Mouse (Mus musculus) small intestine, adult 2 months (tissue): ENCODE results near the gene Ackr4. TPM values are rescaled to one million over a fixed set of nuclear protein-coding genes. Genes with fewer than 3 reads are reported as not detected.
A peak's percentile ranks its signal among the peaks of the same experiment; 100 is the strongest.

Experiments
- H3K27ac ChIP-seq: fragments of 200-500 bp; 2 replicates; pipeline ENCODE4 v1.5.1; 2012; ENCODE audit warnings: low read depth, low read length, control low read depth, inconsistent platforms; ENCODE audit not compliant: insufficient read depth
- H3K27me3 ChIP-seq: fragments of 200-500 bp; 2 replicates; pipeline ENCODE4 v1.6.1; 2012; ENCODE audit warnings: mild to moderate bottlenecking, moderate library complexity, low read length, inconsistent platforms; ENCODE audit not compliant: control insufficient read depth, insufficient read depth
- H3K36me3 ChIP-seq: fragments of 200-500 bp; 2 replicates; pipeline ENCODE4 v1.6.1; 2012; ENCODE audit warnings: mild to moderate bottlenecking, low read length, control low read depth, inconsistent platforms; ENCODE audit not compliant: control insufficient read depth, insufficient read depth
- H3K4me1 ChIP-seq: fragments of 200-500 bp; 2 replicates; pipeline ENCODE4 v1.6.1; 2012; ENCODE audit warnings: low read length, inconsistent platforms, mixed read lengths; ENCODE audit not compliant: control insufficient read depth, insufficient read depth, insufficient read length
- H3K4me3 ChIP-seq: fragments of 200-500 bp; 2 replicates; pipeline ENCODE4 v1.5.1; 2012; ENCODE audit warnings: low read depth, mild to moderate bottlenecking, control low read depth, inconsistent platforms, low read length, moderate library complexity
- CTCF ChIP-seq: fragments of 200-500 bp; IDR thresholded peaks from 2 replicates; pipeline ENCODE4 v1.5.1; 2012; ENCODE audit warnings: low read depth, mild to moderate bottlenecking, control low read depth, inconsistent platforms, low read length, moderate library complexity, mixed read lengths; ENCODE audit not compliant: insufficient replicate concordance, insufficient read length; ENCODE audit errors: extremely low read depth
- POLR2A ChIP-seq: fragments of 200-500 bp; IDR thresholded peaks from 2 replicates; pipeline ENCODE4 v1.6.1; 2012; ENCODE audit warnings: low read depth, mild to moderate bottlenecking, control low read depth, inconsistent platforms, low read length, moderate library complexity
- WGBS: fragments of 180-500 bp; shearing (Covaris S2); methylation state at CpG from one replicate; pipeline ENCODE4 v1.1.7; 2018; 5-methylcytosine and 5-hydroxymethylcytosine counted together
- polyA plus RNA-seq: library from polyadenylated mRNA; depleted of rRNA; stranded (reverse); fragments of >200 nt; gene quantifications from 2 replicates; pipeline ENCODE4 v1.2.3, GENCODE M21; 2012

Ackr4 gene
- polyA plus RNA-seq, 1 experiment = 3.2 TPM

DNA sequence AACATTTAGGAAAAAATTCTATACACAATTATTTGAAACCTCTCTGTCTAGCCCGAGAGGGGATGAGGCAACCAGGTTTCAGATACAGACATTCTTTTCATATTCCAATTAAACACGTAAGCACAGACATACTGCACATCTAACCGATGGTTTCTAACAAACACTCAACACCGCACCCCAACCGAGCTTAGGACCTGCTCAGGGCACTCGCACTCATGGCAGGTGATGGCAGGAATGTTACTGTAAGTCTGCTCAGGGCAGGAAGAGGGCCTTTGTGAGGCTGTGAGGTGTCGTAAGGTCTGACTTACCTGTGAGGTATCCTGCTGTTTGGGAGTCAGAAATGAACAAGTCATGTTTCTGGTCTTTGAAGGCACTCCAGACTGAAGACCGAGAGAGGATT is 29.8 kb upstream of the Ackr4 start:
- Histone ChIP-seq H3K36me3 (peaks cover 86% of the 10 kb centered on the region), H3K4me1 (no peaks in the 10 kb centered on the region), H3K4me3 (no peak overlapping the region), H3K27me3 (no peaks in the 10 kb centered on the region), H3K27ac (no peak overlapping the region)
- TF ChIP-seq CTCF = no peak
- no peak for TF ChIP-seq POLR2A
- WGBS = 95% methylated on average over 8 of the region's 8 CpGs

DNA sequence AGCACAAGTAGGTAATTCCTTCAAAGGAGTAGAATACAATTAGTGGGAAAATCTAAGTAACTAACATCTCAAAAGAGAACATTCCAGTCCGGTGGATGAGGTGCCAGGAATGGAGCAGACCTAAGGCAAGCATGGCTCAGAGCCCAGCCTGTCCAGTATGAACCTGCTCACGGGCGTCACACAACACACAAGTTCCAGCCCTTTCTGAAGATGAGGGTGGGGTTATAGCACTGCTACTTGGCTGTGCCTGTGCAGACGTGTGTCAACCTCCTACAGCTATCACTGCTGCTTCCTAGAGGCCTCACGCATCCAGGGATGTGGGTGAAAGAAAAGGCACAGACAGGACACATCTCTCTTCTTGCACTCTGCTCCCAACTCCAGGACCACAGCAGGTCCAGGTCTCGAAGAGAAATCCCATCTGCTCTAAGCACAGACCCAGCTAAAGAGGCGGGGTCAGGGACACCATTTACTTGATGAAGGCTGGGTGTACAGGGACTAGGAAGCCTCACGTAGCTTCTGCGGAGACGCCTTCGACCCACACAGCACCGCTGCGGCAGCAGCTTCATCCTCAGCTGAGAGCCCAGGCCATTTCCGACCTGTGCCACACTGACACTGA is 28.5 kb upstream of the Ackr4 start:
- Histone ChIP-seq H3K4me3 (no peak overlapping the region), H3K36me3 (peaks cover 80% of the 10 kb centered on the region), H3K27me3 (no peaks in the 10 kb centered on the region), H3K27ac (no peak overlapping the region), H3K4me1 (no peaks in the 10 kb centered on the region)
- TF ChIP-seq POLR2A (no peak), CTCF (no peak)
- 95% methylated on average over 14 of the region's 14 CpGs for WGBS

DNA sequence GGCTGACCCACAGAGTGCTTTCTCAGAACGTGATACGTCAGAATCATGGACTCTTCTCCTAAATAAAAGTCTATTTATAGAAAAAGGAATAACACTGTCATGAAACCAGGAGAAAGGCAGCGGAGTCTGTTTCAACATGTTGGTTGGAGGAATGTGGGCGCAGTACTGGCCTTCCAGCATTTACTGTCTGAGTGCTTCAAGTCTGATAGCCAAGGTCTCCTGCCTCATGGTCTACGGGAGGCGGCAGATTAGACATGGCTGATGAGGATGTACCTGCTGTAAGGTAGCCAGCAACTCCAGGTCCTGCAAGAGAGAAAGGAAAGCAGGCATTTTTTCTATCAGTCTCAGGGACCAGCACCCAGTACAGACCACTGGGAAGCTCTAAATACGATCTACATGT is 25.4 kb upstream of the Ackr4 start:
- 91% methylated on average over 7 of the region's 7 CpGs for WGBS
- H3K27ac ChIP-seq = no peak overlapping the region
- TF ChIP-seq POLR2A (no peak), CTCF (no peak)

GRCm38 (mm10) chr9:104148969-104149368 is 22.2 kb upstream of the Ackr4 start:
- no peak overlapping the region for H3K4me3 ChIP-seq
- no peak overlapping the region for H3K27ac ChIP-seq
- no peaks in the 10 kb centered on the region for H3K4me1 ChIP-seq
- peaks cover 27% of the 10 kb centered on the region for H3K36me3 ChIP-seq
- WGBS = 93% methylated on average over 7 of the region's 7 CpGs
- TF ChIP-seq CTCF = no peak
- TF ChIP-seq POLR2A = no peak
- no peaks in the 10 kb centered on the region for H3K27me3 ChIP-seq

More for the DNA sequence above, 25.4 kb upstream of the Ackr4 start:
- H3K4me1 ChIP-seq = no peaks in the 10 kb centered on the region
- no peak overlapping the region for H3K4me3 ChIP-seq
- H3K27me3 ChIP-seq = no peaks in the 10 kb centered on the region
- peaks cover 56% of the 10 kb centered on the region for H3K36me3 ChIP-seq

DNA sequence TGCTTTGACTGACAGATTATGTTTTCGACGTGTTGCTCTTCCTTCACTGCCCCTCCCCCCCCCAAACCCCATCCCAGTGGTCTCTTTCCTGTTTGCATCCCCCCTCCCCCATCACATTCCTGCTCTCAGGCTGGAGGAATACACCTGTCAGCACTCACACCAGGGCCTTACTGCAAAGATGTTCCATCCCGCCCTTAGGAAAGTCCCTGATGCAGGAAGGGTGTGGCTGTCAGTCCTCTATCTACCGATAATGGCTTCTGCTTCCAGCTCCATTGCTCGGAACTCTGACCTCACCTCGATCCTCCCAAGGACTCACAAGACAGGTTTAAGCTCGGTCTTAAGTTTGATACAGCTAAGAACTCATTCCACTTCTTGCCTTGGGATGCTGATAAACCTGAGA is 19.9 kb upstream of the Ackr4 start:
- H3K27me3 ChIP-seq = no peaks in the 10 kb centered on the region
- 51% methylated on average over 7 of the region's 7 CpGs for WGBS

DNA sequence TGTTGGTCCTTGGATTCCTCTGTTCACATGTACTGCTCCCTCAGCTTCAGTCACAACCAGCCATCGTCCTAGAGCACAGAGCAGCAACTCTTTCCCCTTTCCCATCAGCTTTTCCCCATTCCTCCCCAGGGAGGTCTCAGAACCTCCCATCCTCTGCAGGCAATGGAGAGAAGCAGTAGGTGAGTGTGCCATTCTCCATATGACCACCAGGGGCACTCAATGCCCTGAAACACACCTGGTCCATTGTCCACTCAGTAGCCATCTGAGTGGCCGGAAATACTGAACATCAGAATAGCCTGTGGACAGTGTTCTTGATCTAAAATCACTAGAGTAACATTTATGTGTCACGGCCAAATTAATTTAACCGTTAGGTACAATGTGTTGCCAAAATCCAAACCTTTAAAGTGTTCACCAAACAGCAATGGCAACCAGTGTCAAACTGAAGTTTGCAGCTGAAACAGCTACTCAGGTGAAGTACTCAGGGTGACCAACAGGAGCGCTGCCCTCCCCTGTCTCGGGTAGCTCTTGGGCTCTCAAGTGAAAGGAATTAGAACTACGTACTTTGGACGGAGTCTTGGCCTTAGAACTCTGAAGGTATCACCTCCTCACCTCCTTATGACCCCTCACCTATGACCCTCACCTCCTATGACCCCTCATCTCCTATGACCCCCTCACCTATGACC is 17.7 kb upstream of the Ackr4 start:
- no peaks in the 10 kb centered on the region for H3K27me3 ChIP-seq
- TF ChIP-seq CTCF = peak; percentile 58; the same call in 1 of the 2 replicates
- no peak for TF ChIP-seq POLR2A
- no peaks in the 10 kb centered on the region for H3K36me3 ChIP-seq
- no peak overlapping the region for H3K27ac ChIP-seq
- 82% methylated on average over 8 of the region's 8 CpGs for WGBS
- H3K4me3 ChIP-seq = no peak overlapping the region
- H3K4me1 ChIP-seq = no peaks in the 10 kb centered on the region

More for the DNA sequence above, 19.9 kb upstream of the Ackr4 start:
- H3K4me1 ChIP-seq = no peaks in the 10 kb centered on the region
- H3K27ac ChIP-seq = no peak overlapping the region
- peaks cover 8% of the 10 kb centered on the region for H3K36me3 ChIP-seq
- no peak overlapping the region for H3K4me3 ChIP-seq
- TF ChIP-seq POLR2A (no peak), CTCF (no peak)

DNA sequence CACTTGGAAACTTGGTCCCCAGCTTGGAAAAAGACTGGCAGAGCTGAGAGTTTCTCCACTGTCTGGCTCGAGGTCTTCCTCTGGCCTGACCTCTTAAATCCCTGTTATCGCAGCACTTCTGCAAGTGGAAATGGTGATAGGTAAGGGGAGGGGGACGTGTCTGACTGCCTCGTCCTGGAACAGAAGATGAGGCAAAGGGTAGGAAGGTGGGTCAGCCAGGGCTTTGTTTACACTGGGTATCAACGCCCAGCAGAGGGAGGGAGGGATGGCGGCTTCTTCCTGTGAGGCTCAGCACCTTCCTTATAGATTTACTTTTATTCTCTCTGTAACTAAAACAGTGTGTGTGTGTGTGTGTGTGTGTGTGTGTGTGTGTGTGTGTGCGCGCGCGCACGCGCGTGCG is 16.1 kb upstream of the Ackr4 start:
- no peak for TF ChIP-seq CTCF
- Histone ChIP-seq H3K4me1 (no peaks in the 10 kb centered on the region), H3K36me3 (no peaks in the 10 kb centered on the region), H3K27ac (no peak overlapping the region), H3K4me3 (no peak overlapping the region), H3K27me3 (no peaks in the 10 kb centered on the region)
- WGBS = 55% methylated on average over 14 of the region's 14 CpGs
